Comparison of ENCODE assay signal across 35 mouse cellular contexts in the genomic region with DNA sequence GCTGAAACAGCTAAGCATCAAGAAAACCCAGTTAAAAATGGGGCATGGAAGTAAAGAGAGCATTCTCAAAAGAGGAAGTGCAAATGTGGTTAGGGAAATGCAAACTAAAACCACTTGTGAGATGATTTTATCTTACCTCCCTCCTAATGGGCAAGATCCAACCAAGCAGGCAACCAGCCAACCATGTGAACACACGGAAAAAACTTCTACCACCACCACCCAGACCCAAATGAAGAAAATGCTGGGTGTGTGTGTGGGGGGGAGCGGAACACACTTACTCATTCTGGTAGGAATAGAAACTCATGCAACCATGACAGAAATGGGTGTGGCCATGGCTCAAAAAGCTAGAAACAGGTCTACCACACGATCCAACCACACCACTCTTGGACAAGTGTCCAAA. TPM values are rescaled to one million over a fixed set of nuclear protein-coding genes. Genes with fewer than 3 reads are reported as not detected.
A peak's percentile ranks its signal among the peaks of the same experiment; 100 is the strongest.
DNase-seq lines count a peak whose midpoint lies in the region; ATAC-seq and TF ChIP-seq lines count a peak whose summit lies in the region.
"Had no signal": no experiment of that assay in that cellular context is flagged by ENCODE, and none has a peak within 500 bp of the region (broad histone marks: within the 10 kb centered on the region; RNA-seq: fewer than 3 reads in every experiment).

No protein-coding gene starts in this region.

- H3K79me2 ChIP-seq in CH12.LX (replicated peaks; ENCODE audit: control insufficient read depth, extremely low read depth, insufficient read depth, poor library complexity, severe bottlenecking): no peaks in the 10 kb centered on the region

- TF ChIP-seq EP300 in CH12.LX (IDR thresholded peaks at IDR 0.05; ENCODE audit: low read length): peak; percentile 99

- H3K27me3 ChIP-seq in CH12.LX (replicated peaks): peaks cover 38% of the 10 kb centered on the region
- H3K27me3 ChIP-seq: embryonic facial prominence, embryonic 13.5 days; hindbrain, embryonic 13.5 days; liver, embryonic 12.5 days had no signal

- no peak for TF ChIP-seq POLR2A in CH12.LX (IDR thresholded peaks at IDR 0.05; ENCODE audit: low read depth, low read length)
- TF ChIP-seq POLR2A in bone marrow macrophage, adult 2 months (IDR thresholded peaks at IDR 0.05; ENCODE audit: borderline replicate concordance, low read depth, low read length): no peak

- H3K9ac ChIP-seq in CH12.LX (ENCODE audit: insufficient read depth, low read depth): no peak overlapping the region
- H3K9ac ChIP-seq: embryonic facial prominence, embryonic 13.5 days; hindbrain, embryonic 13.5 days; liver, embryonic 12.5 days; liver, postnatal 0 days had no signal

- peak overlapping the region; percentile 69 for H3K4me2 ChIP-seq in CH12.LX (ENCODE audit: insufficient read depth, low read depth, poor library complexity, severe bottlenecking)
- H3K4me2 ChIP-seq: embryonic facial prominence, embryonic 13.5 days; heart, embryonic 11.5 days; hindbrain, embryonic 13.5 days; liver, embryonic 12.5 days had no signal

- H3K27ac ChIP-seq in CH12.LX (ENCODE audit: insufficient read depth, low read depth): no peak overlapping the region
- H3K27ac ChIP-seq in bone marrow macrophage, adult 2 months (ENCODE audit: insufficient read depth, low read depth, low read length): peak overlapping the region; percentile 50
- H3K27ac ChIP-seq: embryonic facial prominence, embryonic 13.5 days; forebrain, embryonic 10.5 days; hindbrain, embryonic 13.5 days; layer of hippocampus, adult 2 months; liver, embryonic 12.5 days had no signal

- H3K4me3 ChIP-seq in CH12.LX (replicated peaks in 1 of 3; ENCODE audit: low read depth in 2 of 3, low read length in 2 of 3, poor library complexity in 1 of 3): peak overlapping the region in 1 of 3 experiments; percentile 29
- no peak overlapping the region for H3K4me3 ChIP-seq in bone marrow macrophage, adult 2 months (ENCODE audit: insufficient read depth, low read length)
- H3K4me3 ChIP-seq: embryonic facial prominence, embryonic 13.5 days; forebrain, embryonic 10.5 days; hindbrain, embryonic 13.5 days; layer of hippocampus, adult 2 months; liver, embryonic 12.5 days had no signal

- DNase-seq in heart, adult 11 months: peak; percentile 18
- no peak for DNase-seq in heart, adult 9 months (ENCODE audit: low spot score in 2 of 2)
- peak; percentile 97 for DNase-seq in CH12.LX (ENCODE audit: extremely low read depth)
- no peak for DNase-seq in lung, postnatal 25 days (ENCODE audit: low spot score)
- DNase-seq in kidney, postnatal 25 days: no peak
- DNase-seq in thymus, postnatal 4 days: no peak
- DNase-seq: adrenal gland, postnatal 10 days; cerebellum, adult 11 months; cerebellum, adult 9-11 months; gastrocnemius, postnatal 10 days; heart, postnatal 36 days; kidney, adult 9 months; kidney, postnatal 36 days; left cerebral cortex, postnatal 4 days; liver, postnatal 0 days; lung, postnatal 4 days; right cerebral cortex, postnatal 25 days; thymus, adult 2 months; thymus, postnatal 36 days had no signal

- dilution Hi-C loops in CH12.LX (cut with MboI; ENCODE audit: extremely low pct_ligation_motif_present, extremely low pct_unique_long_range_greater_than_20kb, low sequenced_read_pairs): no loop called here

- TF ChIP-seq CTCF in CH12.LX (conservative IDR thresholded peaks at IDR 0.05 in 1 of 2, IDR thresholded peaks at IDR 0.05 in 1 of 2; ENCODE audit: low read depth in 2 of 2, low read length in 2 of 2): no peak
- TF ChIP-seq CTCF in bone marrow macrophage, adult 2 months (IDR thresholded peaks at IDR 0.05; ENCODE audit: low read depth, low read length): no peak

- TF ChIP-seq RAD21 in CH12.LX (IDR thresholded peaks at IDR 0.05; ENCODE audit: low read depth, low read length): no peak

- no peaks in the 10 kb centered on the region for H3K36me3 ChIP-seq in CH12.LX (replicated peaks in 1 of 2; ENCODE audit: control insufficient read depth in 1 of 2, insufficient read depth in 1 of 2, low read length in 1 of 2)
- H3K36me3 ChIP-seq: embryonic facial prominence, embryonic 13.5 days; forebrain, embryonic 10.5 days; hindbrain, embryonic 13.5 days; liver, embryonic 12.5 days had no signal

- peak; percentile 74 for ATAC-seq in megakaryocyte progenitor cell, adult 5-6 weeks (replicated peaks; ENCODE audit: poor library complexity)
- ATAC-seq: forebrain, embryonic 16.5 days; intestine, postnatal 0 days; liver, embryonic 12.5 days; liver, postnatal 0 days; midbrain, embryonic 16.5 days had no signal

- H3K4me1 ChIP-seq in CH12.LX (ENCODE audit: control insufficient read depth in 1 of 2, insufficient read depth in 2 of 2): peaks cover 15 to 18% of the 10 kb centered on the region in 2 experiments
- H3K4me1 ChIP-seq in bone marrow macrophage, adult 2 months (ENCODE audit: control insufficient read depth, insufficient read depth, low read length): peaks cover 14% of the 10 kb centered on the region
- H3K4me1 ChIP-seq: embryonic facial prominence, embryonic 13.5 days; hindbrain, embryonic 13.5 days; liver, embryonic 12.5 days had no signal

- in situ Hi-C loops in CH12.LX (cut with MboI; ENCODE audit: low pct_ligation_motif_present, low pct_unique_long_range_greater_than_20kb, low sequenced_read_pairs): no loop called here

- peaks cover 6% of the 10 kb centered on the region for H3K9me3 ChIP-seq in CH12.LX (replicated peaks; ENCODE audit: low read length)
- H3K9me3 ChIP-seq: embryonic facial prominence, embryonic 13.5 days; forebrain, embryonic 10.5 days; hindbrain, embryonic 13.5 days; liver, embryonic 12.5 days had no signal

TF ChIP-seq in CH12.LX, 34 proteins besides CTCF, POLR2A, EP300 and RAD21:
- TF ChIP-seq TCF12 (IDR thresholded peaks at IDR 0.05; ENCODE audit: low read depth, low read length): peak; percentile 89
- TF ChIP-seq ETS1 (conservative IDR thresholded peaks at IDR 0.05; ENCODE audit: low read depth, low read length): peak; percentile 70
- no peak for TF ChIP-seq NRF1 (IDR thresholded peaks at IDR 0.05; ENCODE audit: low read depth, low read length)
- no peak for TF ChIP-seq NELFE (IDR thresholded peaks at IDR 0.05; ENCODE audit: low read depth, low read length)
- no peak for TF ChIP-seq HCFC1 (IDR thresholded peaks at IDR 0.05; ENCODE audit: low read depth, low read length)
- peak; percentile 98 for TF ChIP-seq IRF4 (IDR thresholded peaks at IDR 0.05; ENCODE audit: low read depth, low read length)
- peak; percentile 96 for TF ChIP-seq JUND (conservative IDR thresholded peaks at IDR 0.05; ENCODE audit: low read depth, low read length)
- TF ChIP-seq CHD2 (IDR thresholded peaks at IDR 0.05; ENCODE audit: low read length): peak; percentile 60; the same call in 1 of the 2 replicates
- no peak for TF ChIP-seq POLR2AphosphoS2 (IDR thresholded peaks at IDR 0.05; ENCODE audit: low read depth, low read length)
- TF ChIP-seq USF1 (IDR thresholded peaks at IDR 0.05; ENCODE audit: low read depth, low read length): no peak
- no peak for TF ChIP-seq SIN3A (IDR thresholded peaks at IDR 0.05; ENCODE audit: low read length)
- peak; percentile 90 for TF ChIP-seq MYC (IDR thresholded peaks at IDR 0.05; ENCODE audit: low read depth, low read length)
- TF ChIP-seq MEF2A (IDR thresholded peaks at IDR 0.05; ENCODE audit: borderline replicate concordance, low read depth, low read length): peak; percentile 93
- no peak for TF ChIP-seq USF2 (conservative IDR thresholded peaks at IDR 0.05; ENCODE audit: low read depth, low read length)
- no peak for TF ChIP-seq KAT2A (IDR thresholded peaks at IDR 0.05; ENCODE audit: insufficient replicate concordance, low read length)
- peak; percentile 43; the same call in 1 of the 2 replicates for TF ChIP-seq ELF1 (IDR thresholded peaks at IDR 0.05; ENCODE audit: low read depth, low read length)
- TF ChIP-seq MAZ (IDR thresholded peaks at IDR 0.05; ENCODE audit: low read depth, low read length): peak; percentile 91
- TF ChIP-seq ZKSCAN1 (IDR thresholded peaks at IDR 0.05; ENCODE audit: borderline replicate concordance, low read depth, low read length): no peak
- TF ChIP-seq TBP (conservative IDR thresholded peaks at IDR 0.05; ENCODE audit: low read depth, low read length): no peak
- TF ChIP-seq GABPA (IDR thresholded peaks at IDR 0.05; ENCODE audit: insufficient replicate concordance, low read depth, low read length): no peak
- TF ChIP-seq E2F4 (IDR thresholded peaks at IDR 0.05; ENCODE audit: insufficient replicate concordance, low read depth, low read length): 0 out of 2 replicates have a peak, but pooled peaks have one; percentile 52
- no peak; the same call in 1 of the 2 replicates for TF ChIP-seq SMC3 (IDR thresholded peaks at IDR 0.05; ENCODE audit: low read depth, low read length)
- TF ChIP-seq MXI1 (IDR thresholded peaks at IDR 0.05; ENCODE audit: low read depth, low read length): no peak
- TF ChIP-seq ZNF384 (IDR thresholded peaks at IDR 0.05; ENCODE audit: low read depth, low read length): peak; percentile 72
- peak; percentile 93 for TF ChIP-seq BHLHE40 (IDR thresholded peaks at IDR 0.05; ENCODE audit: low read depth, low read length)
- no peak for TF ChIP-seq UBTF (IDR thresholded peaks at IDR 0.05; ENCODE audit: low read depth, low read length)
- peak; percentile 76; the same call in 1 of the 2 replicates for TF ChIP-seq PAX5 (IDR thresholded peaks at IDR 0.05; ENCODE audit: low read length)
- TF ChIP-seq ZMIZ1 (IDR thresholded peaks at IDR 0.05; ENCODE audit: low read depth, low read length): no peak
- peak; percentile 97 for TF ChIP-seq MAFK (IDR thresholded peaks at IDR 0.05; ENCODE audit: insufficient replicate concordance, low read length)
- no peak for TF ChIP-seq CHD1 (IDR thresholded peaks at IDR 0.05; ENCODE audit: low read depth, low read length)
- peak; percentile 82; the same call in 1 of the 2 replicates for TF ChIP-seq RCOR1 (conservative IDR thresholded peaks at IDR 0.05; ENCODE audit: low read depth, low read length)
- TF ChIP-seq JUN (IDR thresholded peaks at IDR 0.05; ENCODE audit: insufficient read depth, low read depth, low read length): peak; percentile 93
- TF ChIP-seq MAX (IDR thresholded peaks at IDR 0.05; ENCODE audit: low read length): peak; percentile 81
- TF ChIP-seq ZC3H11A (IDR thresholded peaks at IDR 0.05; ENCODE audit: low read depth, low read length): no peak
TF ChIP-seq in CH12.LX: peak in this region for 17.

RNA-seq across cellular contexts. Expression of gene Kcnj6, which starts 12.4 kb away (rescaled TPM):
- not detected in 2 replicates for total RNA-seq in CH12.LX (2012; rRNA removed)
- total RNA-seq in CH12.LX (2014; rRNA removed): not detected in 2 replicates
- not detected in 2 replicates for polyA plus RNA-seq in CH12.LX (2012; ENCODE audit: insufficient read length, low read depth)
- not detected in 2 replicates for polyA plus RNA-seq in bone marrow macrophage, adult 2 months (2012; ENCODE audit: insufficient read depth, insufficient read length, missing spikeins)
- total RNA-seq in megakaryocyte progenitor cell, adult 5-6 weeks (2015): not detected in 2 replicates
- total RNA-seq in megakaryocyte progenitor cell, adult 5-6 weeks (2017): not detected in 2 replicates
- total RNA-seq: ES-E14; gastrocnemius, postnatal 10 days; heart, postnatal 36 days; neutrophil, adult 5-6 weeks had no signal
- polyA plus RNA-seq: gonadal fat pad, adult 2 months; intestine, postnatal 0 days; liver, embryonic 12.5 days; liver, postnatal 0 days; lung, embryonic 16.5 days; neural tube, embryonic 11.5 days had no signal

Comparison
In these comparisons a context has a peak if more than half of its experiments do, and no peak if none do; other contexts are left out.
1. DNase-seq: peak in heart, adult 11 months (single experiment) and CH12.LX (single experiment); none in heart, adult 9 months (0 of 2), lung, postnatal 25 days (single experiment), kidney, postnatal 25 days (0 of 2) and thymus, postnatal 4 days (single experiment).